Mouse (Mus musculus) E14TG2a.4 (cell line): ENCODE measurements at regions not wholly inside any gene's neighbourhood (a gene's known extent, or its start where the extent isn't known, plus 50 kb on each side); places are given as distances from the start of the nearest gene placed in this dataset.

Source experiments
- H3K27me3 ChIP-seq: 2 replicates; pipeline ENCODE4 v1.6.1; 2014; ENCODE audit warnings: low read length, control low read depth; ENCODE audit not compliant: insufficient read depth
- H3K36me3 ChIP-seq: 2 replicates; pipeline ENCODE4 v1.6.1; 2014; ENCODE audit warnings: low read length, control low read depth; ENCODE audit not compliant: insufficient read depth
- H3K4me1 ChIP-seq: replicated peaks from 2 replicates; pipeline ENCODE4 v1.6.1; 2014; ENCODE audit warnings: low read depth, low read length, control low read depth
- H3K4me3 ChIP-seq: replicated peaks from 2 replicates; pipeline ENCODE4 v1.5.1; 2014; ENCODE audit warnings: mild to moderate bottlenecking, low read length
- H3K9me3 ChIP-seq: 2 replicates; pipeline ENCODE4 v1.6.1; 2014; ENCODE audit warnings: low read length, control low read depth
- CTCF ChIP-seq: conservative IDR thresholded peaks from 2 replicates; pipeline ENCODE4 v1.5.1; 2014; ENCODE audit warnings: low read length
- NANOG ChIP-seq: IDR thresholded peaks from 2 replicates; pipeline ENCODE4 v1.6.1; 2014; ENCODE audit warnings: borderline replicate concordance, low read length, mixed read lengths
- POU5F1 ChIP-seq: IDR thresholded peaks from 2 replicates; pipeline ENCODE4 v1.6.1; 2014; ENCODE audit warnings: low read length, borderline replicate concordance

DNA sequence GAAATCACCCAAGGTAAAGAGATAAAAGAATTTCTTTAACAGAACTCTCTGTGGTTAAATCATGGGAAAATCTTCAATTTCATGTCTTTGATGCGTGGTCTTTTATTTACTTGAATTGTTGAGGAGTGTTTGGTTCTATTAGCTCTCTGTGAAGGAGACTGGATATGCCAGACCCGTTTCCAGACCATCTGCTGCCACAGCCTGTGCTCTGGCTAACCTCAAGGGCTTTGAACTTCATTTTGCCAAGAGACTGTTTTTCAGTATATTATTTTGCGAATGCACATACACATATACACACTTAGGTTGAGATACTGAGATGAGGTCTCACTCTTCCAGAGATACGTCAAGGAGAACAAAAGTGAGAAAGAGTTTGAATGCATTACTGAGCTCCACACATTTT, 414.4 kb downstream of the 1700017N19Rik start:
- no peak overlapping the region for H3K4me3 ChIP-seq
- no peaks in the 10 kb centered on the region for H3K4me1 ChIP-seq
- H3K36me3 ChIP-seq: no peaks in the 10 kb centered on the region
- no peaks in the 10 kb centered on the region for H3K9me3 ChIP-seq
- TF ChIP-seq CTCF (no peak), POU5F1 (no peak), NANOG (no peak)
- no peaks in the 10 kb centered on the region for H3K27me3 ChIP-seq

- H3K36me3 ChIP-seq: no peaks in the 10 kb centered on the region
- H3K4me1 ChIP-seq: no peaks in the 10 kb centered on the region
- no peak overlapping the region for H3K4me3 ChIP-seq
- no peaks in the 10 kb centered on the region for H3K9me3 ChIP-seq
- TF ChIP-seq NANOG (no peak), CTCF (no peak), POU5F1 (no peak)
- H3K27me3 ChIP-seq: no peaks in the 10 kb centered on the region
Observed at GRCm38 (mm10) chr10:101015416-101015815, 425.1 kb downstream of the 1700017N19Rik start.

GRCm38 (mm10) chr10:101038630-101039029, 448.3 kb downstream of the 1700017N19Rik start:
- TF ChIP-seq CTCF (no peak), POU5F1 (no peak), NANOG (no peak)
- Histone ChIP-seq H3K4me3 (no peak overlapping the region), H3K27me3 (no peaks in the 10 kb centered on the region), H3K4me1 (no peaks in the 10 kb centered on the region), H3K9me3 (no peaks in the 10 kb centered on the region), H3K36me3 (no peaks in the 10 kb centered on the region)

DNA sequence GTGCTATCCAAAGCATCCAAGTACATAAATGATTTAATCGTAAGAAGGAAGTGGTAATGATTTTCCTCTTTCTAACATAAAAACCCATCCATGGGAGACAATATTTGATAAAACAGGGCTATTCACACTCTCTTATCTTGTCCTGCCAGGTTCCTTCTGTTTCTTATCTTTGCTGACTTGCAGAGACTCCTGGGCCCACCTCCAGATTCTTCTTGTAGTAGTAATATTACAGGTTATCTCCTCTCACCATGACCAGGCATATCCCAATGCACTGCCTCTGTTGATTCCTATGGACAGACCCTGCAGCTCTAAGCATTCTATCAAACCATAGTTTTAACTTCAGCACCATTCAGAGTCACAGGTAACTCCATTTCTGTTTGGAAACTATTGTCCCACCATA, 448.8 kb downstream of the 1700017N19Rik start:
- Histone ChIP-seq H3K9me3 (no peaks in the 10 kb centered on the region), H3K27me3 (no peaks in the 10 kb centered on the region), H3K4me1 (no peaks in the 10 kb centered on the region), H3K4me3 (no peak overlapping the region), H3K36me3 (no peaks in the 10 kb centered on the region)
- TF ChIP-seq CTCF (no peak), NANOG (no peak), POU5F1 (no peak)
